Mouse (Mus musculus) olfactory bulb, adult 2 months (tissue): ENCODE results near the gene Btbd35f26.
"Not testable (repeated sequence)": the region's sequence is repeated elsewhere in the genome, so short reads cannot be mapped to it uniquely, and the experiment has no call there.

Experiments
- CTCF ChIP-seq: fragments of 200-500 bp; IDR thresholded peaks from 2 replicates; pipeline ENCODE4 v1.5.1; 2012; ENCODE audit warnings: low read depth, mild to moderate bottlenecking, low read length, moderate library complexity; ENCODE audit not compliant: insufficient read depth
- POLR2A ChIP-seq: fragments of 200-500 bp; IDR thresholded peaks from 2 replicates; pipeline ENCODE4 v1.6.1; 2012; ENCODE audit warnings: mild to moderate bottlenecking, low read depth, low read length, moderate library complexity; ENCODE audit not compliant: insufficient read depth

DNA sequence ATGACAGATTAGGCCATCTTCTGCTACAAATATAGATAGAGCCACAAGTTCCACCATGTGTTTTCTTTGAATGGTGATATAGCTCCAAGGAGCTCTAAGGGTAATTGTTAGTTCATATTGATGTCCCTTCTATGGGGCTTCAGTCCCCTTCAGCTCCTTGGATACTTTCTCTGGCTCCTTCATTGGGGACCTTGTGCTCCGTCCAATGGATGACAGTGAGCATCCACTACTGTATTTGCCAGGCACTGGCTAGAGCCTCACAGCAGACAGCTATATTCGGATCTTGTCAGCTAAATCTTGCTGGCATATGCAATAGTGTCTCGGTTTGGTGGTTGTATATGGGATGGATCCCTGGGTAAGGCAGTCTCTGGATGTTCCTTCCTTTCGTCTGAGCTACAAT is 5.7 kb downstream of the Btbd35f26 start:
- TF ChIP-seq POLR2A, CTCF: not testable (repeated sequence)
